ENCODE assay signal across 11 mouse cellular contexts in genomic region chr11:69503863-69504280, GRCm38 (mm10). TPM values are rescaled to one million over a fixed set of nuclear protein-coding genes. Genes with fewer than 3 reads are reported as not detected.
A peak's percentile ranks its signal among the peaks of the same experiment; 100 is the strongest.
DNase-seq lines count a peak whose midpoint lies in the region; ATAC-seq lines count a peak whose summit lies in the region.
"Had no signal": no experiment of that assay in that cellular context is flagged by ENCODE, and none has a peak within 500 bp of the region (broad histone marks: within the 10 kb centered on the region; RNA-seq: fewer than 3 reads in every experiment).

No protein-coding gene starts in this region.

- H3K9me3 ChIP-seq in intestine, embryonic 16.5 days (ENCODE audit: control insufficient read depth, low read length): no peaks in the 10 kb centered on the region
- no peaks in the 10 kb centered on the region for H3K9me3 ChIP-seq in stomach, embryonic 15.5 days
- H3K9me3 ChIP-seq in hindbrain, embryonic 14.5 days (ENCODE audit: control insufficient read depth, low read length): no peaks in the 10 kb centered on the region
- H3K9me3 ChIP-seq: hindbrain, embryonic 12.5 days; limb, embryonic 13.5 days had no signal

- no peak overlapping the region for H3K4me2 ChIP-seq in intestine, embryonic 16.5 days (ENCODE audit: low read depth, low read length)
- H3K4me2 ChIP-seq in stomach, embryonic 15.5 days: no peak overlapping the region
- H3K4me2 ChIP-seq in hindbrain, embryonic 14.5 days (replicated peaks): no peak overlapping the region
- H3K4me2 ChIP-seq: hindbrain, embryonic 12.5 days; limb, embryonic 13.5 days had no signal

- H3K4me1 ChIP-seq in intestine, embryonic 16.5 days (ENCODE audit: control insufficient read depth, insufficient read depth, low read length): peaks cover 24% of the 10 kb centered on the region
- H3K4me1 ChIP-seq in stomach, embryonic 15.5 days: peaks cover 28% of the 10 kb centered on the region
- no peaks in the 10 kb centered on the region for H3K4me1 ChIP-seq in hindbrain, embryonic 14.5 days (replicated peaks; ENCODE audit: control insufficient read depth, insufficient read depth, low read length)
- H3K4me1 ChIP-seq: hindbrain, embryonic 12.5 days had no signal

- peak; percentile 97 for ATAC-seq in intestine, embryonic 16.5 days
- ATAC-seq in stomach, embryonic 15.5 days (ENCODE audit: insufficient read depth, low FRiP score, low read depth): peak; percentile 88
- ATAC-seq in erythroblast, adult 5-6 weeks (replicated peaks; ENCODE audit: low FRiP score, poor library complexity, severe bottlenecking): no peak
- no peak for ATAC-seq in hindbrain, embryonic 14.5 days (ENCODE audit: low FRiP score)

- peak; percentile 14 to 52 for DNase-seq in kidney, postnatal 25 days
- no peak for DNase-seq in kidney, adult 8-10 months
- DNase-seq in gastrocnemius, postnatal 36 days: peak; percentile 12 to 33
- DNase-seq in right cerebral cortex, postnatal 4 days: no peak
- DNase-seq in hindbrain, embryonic 14.5 days (ENCODE audit: low spot score): no peak

- H3K27me3 ChIP-seq in intestine, embryonic 16.5 days (replicated peaks; ENCODE audit: control insufficient read depth, insufficient read depth, low read length): no peaks in the 10 kb centered on the region
- no peaks in the 10 kb centered on the region for H3K27me3 ChIP-seq in stomach, embryonic 15.5 days (replicated peaks)
- no peaks in the 10 kb centered on the region for H3K27me3 ChIP-seq in hindbrain, embryonic 14.5 days (ENCODE audit: control insufficient read depth, insufficient read depth, low read length)
- H3K27me3 ChIP-seq: hindbrain, embryonic 12.5 days; limb, embryonic 13.5 days had no signal

- no peak overlapping the region for H3K9ac ChIP-seq in intestine, embryonic 16.5 days (ENCODE audit: low read depth, low read length)
- H3K9ac ChIP-seq in stomach, embryonic 15.5 days: no peak overlapping the region
- no peak overlapping the region for H3K9ac ChIP-seq in hindbrain, embryonic 14.5 days
- H3K9ac ChIP-seq: hindbrain, embryonic 12.5 days; limb, embryonic 13.5 days had no signal

- peak overlapping the region; percentile 14; the same call in 1 of the 2 replicates for H3K27ac ChIP-seq in intestine, embryonic 16.5 days (ENCODE audit: low read length)
- H3K27ac ChIP-seq in stomach, embryonic 15.5 days: peak overlapping the region; percentile 16; the same call in 1 of the 2 replicates
- H3K27ac ChIP-seq in hindbrain, embryonic 14.5 days: no peak overlapping the region
- H3K27ac ChIP-seq: hindbrain, embryonic 12.5 days; limb, embryonic 13.5 days had no signal

- intact Hi-C loops in gastrocnemius, postnatal 36 days (cut with DNase I): no loop called here

- WGBS in intestine, embryonic 16.5 days: 27% methylated on average over 4 of the region's 4 CpGs
- 48% methylated on average over 4 of the region's 4 CpGs for WGBS in stomach, embryonic 15.5 days
- WGBS in hindbrain, embryonic 14.5 days: 41% methylated on average over 4 of the region's 4 CpGs

- H3K36me3 ChIP-seq in intestine, embryonic 16.5 days (ENCODE audit: control insufficient read depth, insufficient read depth, low read length): no peaks in the 10 kb centered on the region
- no peaks in the 10 kb centered on the region for H3K36me3 ChIP-seq in stomach, embryonic 15.5 days
- no peaks in the 10 kb centered on the region for H3K36me3 ChIP-seq in hindbrain, embryonic 14.5 days (replicated peaks; ENCODE audit: control insufficient read depth, insufficient read depth)
- H3K36me3 ChIP-seq: hindbrain, embryonic 12.5 days; limb, embryonic 13.5 days had no signal

- no peak overlapping the region for H3K4me3 ChIP-seq in intestine, embryonic 16.5 days (ENCODE audit: low read length)
- H3K4me3 ChIP-seq in stomach, embryonic 15.5 days (replicated peaks): no peak overlapping the region
- no peak overlapping the region for H3K4me3 ChIP-seq in hindbrain, embryonic 14.5 days (replicated peaks; ENCODE audit: low read length)
- H3K4me3 ChIP-seq: hindbrain, embryonic 12.5 days; limb, embryonic 13.5 days had no signal

RNA-seq across cellular contexts. Expression of gene Dnah2, which starts 45.0 kb away (rescaled TPM):
- total RNA-seq in gastrocnemius, postnatal 36 days (2021): under 1 TPM; 0.13 to 0.27 TPM
- 0.93 and 1.0 TPM in 2 replicates for polyA plus RNA-seq in intestine, embryonic 16.5 days (2015; fragmentation: Nextera tagmentation; extraction: Ambion mirVana)
- 0.81 and 1.1 TPM in 2 replicates for polyA plus RNA-seq in stomach, embryonic 15.5 days (2015; fragmentation: Nextera tagmentation; extraction: Ambion mirVana)
- not detected in 2 replicates for total RNA-seq in erythroblast, adult 5-6 weeks (2015; ENCODE audit: low replicate concordance)
- total RNA-seq in erythroblast, adult 5-6 weeks (2017; ENCODE audit: low replicate concordance): not detected in 2 replicates
- polyA plus RNA-seq in hindbrain, embryonic 14.5 days (2014; fragmentation: Nextera tagmentation; extraction: Ambion mirVana): 4.8 and 4.9 TPM in 2 replicates

RNA-seq across cellular contexts. Expression of gene Efnb3, which starts 56.1 kb away (rescaled TPM):
- under 1 TPM; 0.23 to 0.62 TPM for total RNA-seq in gastrocnemius, postnatal 36 days (2021)
- 6.3 and 6.8 TPM in 2 replicates for polyA plus RNA-seq in intestine, embryonic 16.5 days (2015; fragmentation: Nextera tagmentation; extraction: Ambion mirVana)
- 10.4 and 12.6 TPM in 2 replicates for polyA plus RNA-seq in stomach, embryonic 15.5 days (2015; fragmentation: Nextera tagmentation; extraction: Ambion mirVana)
- total RNA-seq in erythroblast, adult 5-6 weeks (2015; ENCODE audit: low replicate concordance): 1.2 TPM in 1 of 2 replicates, not detected in the other
- 1.3 and 2.2 TPM in 2 replicates for total RNA-seq in erythroblast, adult 5-6 weeks (2017; ENCODE audit: low replicate concordance)
- 39.9 and 40.8 TPM in 2 replicates for polyA plus RNA-seq in hindbrain, embryonic 14.5 days (2014; fragmentation: Nextera tagmentation; extraction: Ambion mirVana)
- total RNA-seq: monocyte, adult 5-6 weeks had no signal

Comparison
In these comparisons a context has a peak if more than half of its experiments do, and no peak if none do; other contexts are left out.
1. DNase-seq: peak in kidney, postnatal 25 days (2 of 2) and gastrocnemius, postnatal 36 days (2 of 2); none in kidney, adult 8-10 months (0 of 2), right cerebral cortex, postnatal 4 days (single experiment) and hindbrain, embryonic 14.5 days (single experiment).
2. ATAC-seq: peak in intestine, embryonic 16.5 days (single experiment) and stomach, embryonic 15.5 days (single experiment); none in erythroblast, adult 5-6 weeks (single experiment) and hindbrain, embryonic 14.5 days (single experiment).